Mouse (Mus musculus): ENCODE measurements around the gene A630073D07Rik.
"Not testable (repeated sequence)": the region's sequence is repeated elsewhere in the genome, so short reads cannot be mapped to it uniquely, and the experiment has no call there.

Gene A630073D07Rik

DNA sequence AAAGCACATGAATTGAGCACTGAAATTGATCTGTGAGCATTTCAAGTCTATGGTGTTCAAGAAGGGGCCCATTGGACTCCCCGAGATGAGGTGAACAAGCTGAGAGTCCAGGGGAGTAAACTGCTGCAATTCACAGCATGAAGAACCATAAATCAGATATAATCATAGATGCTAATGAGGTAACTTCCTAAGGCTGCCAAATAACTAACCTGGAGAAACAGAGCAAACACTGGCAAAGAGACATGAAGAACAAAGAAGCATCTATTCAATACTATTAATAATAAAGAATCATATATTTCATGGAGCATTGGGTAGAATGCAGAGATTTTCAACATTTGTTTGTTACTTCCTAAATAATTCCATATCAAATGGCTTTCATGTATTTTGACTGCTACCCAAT is at the start of gene A630073D07Rik:
Gene A630073D07Rik (minus strand): TSS at position 101 of the 400 bp plus-strand sequence.
- no peak for DNase-seq

GRCm38 (mm10) chr6:132700907-132701306 is 49.6 kb upstream of the A630073D07Rik start, which contains the start of gene Tas2r121:
Tas2r121 (minus strand) TSS chr6:132701007.
- no peak for DNase-seq

DNA sequence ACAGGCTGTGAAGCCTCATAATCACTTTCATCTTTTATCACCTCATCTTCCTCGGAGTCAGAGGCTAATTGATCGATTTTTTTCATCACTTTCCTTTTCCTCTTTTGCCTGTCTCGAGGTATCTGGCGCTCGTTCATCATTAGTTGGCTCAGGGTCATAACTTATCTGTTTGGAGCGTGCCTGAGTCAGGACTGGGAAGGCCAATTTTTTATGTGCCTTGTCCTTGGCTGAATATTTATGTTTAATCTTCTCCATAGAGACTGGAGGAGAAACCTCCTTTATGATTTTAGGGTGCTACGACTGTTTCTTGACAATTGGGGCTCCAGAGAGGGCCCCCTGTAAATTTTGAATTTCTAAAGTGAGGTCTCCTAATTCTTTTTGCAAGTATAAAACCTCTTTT is 40.3 kb upstream of the A630073D07Rik start:
- not testable (repeated sequence) for DNase-seq

DNA sequence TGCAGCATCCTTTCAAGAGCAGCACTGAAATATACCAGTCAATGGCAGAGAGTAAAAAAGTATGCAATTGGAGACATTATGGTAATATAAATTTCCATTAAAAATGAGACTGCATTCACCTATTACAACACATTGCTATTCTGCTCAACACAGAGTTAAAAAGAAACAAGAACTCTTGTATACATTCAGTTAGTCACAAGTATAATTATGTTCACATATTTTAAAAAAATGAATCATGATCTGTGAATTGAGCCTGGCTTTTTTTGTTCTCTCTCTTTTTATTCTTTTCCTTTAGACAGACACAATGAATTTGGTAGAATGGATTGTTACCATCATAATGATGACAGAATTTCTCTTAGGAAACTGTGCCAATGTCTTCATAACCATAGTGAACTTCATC is 5.3 kb upstream of the A630073D07Rik start, which contains the start of gene Tas2r120:
Gene Tas2r120 (plus strand): TSS at position 301 of the 400 bp plus-strand sequence.
- DNase-seq = no peak

- DNase-seq = no peak
These were observed 1.9 kb downstream of the A630073D07Rik start for GRCm38 (mm10) chr6:132649399-132649798.

- not testable (repeated sequence) for DNase-seq
These were observed 55.7 kb downstream of the A630073D07Rik start, which contains the start of gene Prp2 for GRCm38 (mm10) chr6:132595613-132596012. Prp2 (plus strand) TSS chr6:132595913.
